Mouse (Mus musculus) gastrocnemius, postnatal 4 days (tissue): ENCODE results near the gene Olfr1354. TPM values are rescaled to one million over a fixed set of nuclear protein-coding genes. Genes with fewer than 3 reads are reported as not detected.
"Not testable (repeated sequence)": the region's sequence is repeated elsewhere in the genome, so short reads cannot be mapped to it uniquely, and the experiment has no call there.

Source experiments
- DNase-seq, 2 experiments: peaks; one replicate each; pipeline ENCODE4 v3.0.0; 2021 to 2022; ENCODE audit warnings: low spot score in 2 of 2, mixed read lengths in 2 of 2
- long read RNA-seq, 2 experiments: library from polyadenylated mRNA; stranded (forward); transcript quantifications; one replicate each; pipeline ENCODE4 v2.0.0; 2021
- total RNA-seq, 2 experiments: library from RNA; stranded (reverse); gene quantifications; 2 replicates each; pipeline ENCODE4 v1.2.3; 2021

Olfr1354 gene
- not detected for total RNA-seq
- long read RNA-seq, experiment 1 = 0 reads
- long read RNA-seq, experiment 2 = 0 reads

DNA sequence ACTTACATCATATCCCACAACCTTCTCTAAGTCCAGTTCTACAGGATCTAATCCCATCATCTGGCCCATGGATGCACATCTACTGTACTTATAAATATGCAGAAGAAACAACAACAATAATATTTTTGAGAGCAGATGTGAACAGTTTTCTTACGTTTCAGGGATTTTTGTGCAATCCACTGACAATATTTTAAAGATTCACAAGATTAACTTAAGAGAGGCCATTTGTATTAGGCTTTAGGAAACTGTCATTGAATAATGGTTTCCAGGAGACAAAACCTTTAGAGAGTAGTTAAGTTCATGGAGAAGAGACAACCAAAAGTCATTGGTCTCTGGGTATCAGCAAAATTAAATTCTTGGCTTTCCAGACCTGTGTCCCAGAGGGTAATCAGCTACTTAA is at the start of gene Olfr1354:
Gene Olfr1354, plus strand, starts transcription at position 301 of the 400 bp plus-strand sequence.
- not testable (repeated sequence) for DNase-seq

GRCm38 (mm10) chr10:78875240-78875639 is 37.7 kb upstream of the Olfr1354 start, which contains the start of gene Olfr1355:
Gene Olfr1355, plus strand, starts transcription at chr10:78875540.
- DNase-seq = no peak

DNA sequence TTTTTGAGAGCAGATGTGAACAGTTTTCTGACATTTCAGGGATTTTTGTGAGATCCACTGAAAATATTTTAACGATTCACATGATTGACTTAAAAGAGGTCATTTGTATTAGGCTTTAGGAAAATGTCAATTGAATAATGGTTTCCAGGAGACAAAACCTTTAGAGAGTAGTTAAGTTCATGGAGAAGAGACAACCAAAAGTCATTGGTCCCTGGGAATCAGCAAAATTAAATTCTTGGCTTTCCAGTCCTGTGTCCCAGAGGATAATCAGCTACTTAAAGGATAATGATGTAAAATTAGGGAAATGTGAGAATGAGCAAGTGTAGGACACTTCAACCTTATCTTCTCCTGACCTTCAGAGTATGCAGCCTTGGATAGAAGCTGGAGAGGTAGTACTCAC is 37.4 kb downstream of the Olfr1354 start, which contains the start of gene Olfr8:
Gene Olfr8, plus strand, starts transcription at position 301 of the 400 bp plus-strand sequence.
- not testable (repeated sequence) for DNase-seq

- DNase-seq = not testable (repeated sequence)
Measured at GRCm38 (mm10) chr10:78963009-78963408, 50.0 kb downstream of the Olfr1354 start, which contains the start of gene Olfr1353. Gene Olfr1353, plus strand, starts transcription at chr10:78963309.

Other genes starting within 250 kb of the Olfr1354 start
- not detected for gene Casp14, start 194.9 kb upstream of the Olfr1354 start, total RNA-seq
- gene Ccdc105, start 160.1 kb upstream of the Olfr1354 start, total RNA-seq = not detected
- gene Slc1a6, start 132.7 kb upstream of the Olfr1354 start, total RNA-seq = under 1 TPM; 0.21 to 0.69 TPM
- gene Olfr1356, start 61.0 kb upstream of the Olfr1354 start, total RNA-seq = not detected
- not detected for gene Olfr1355, start 37.6 kb upstream of the Olfr1354 start, total RNA-seq
- not detected for gene Olfr8, start 37.5 kb downstream of the Olfr1354 start, total RNA-seq
- gene Olfr1353, start 50.1 kb downstream of the Olfr1354 start, total RNA-seq = not detected
- not detected for gene Olfr1352, start 67.9 kb downstream of the Olfr1354 start, total RNA-seq
- gene Olfr1351, start 99.3 kb downstream of the Olfr1354 start, total RNA-seq = not detected
- gene Olfr57, start 115.6 kb downstream of the Olfr1354 start, total RNA-seq = not detected
- gene 2610008E11Rik, start 184.4 kb downstream of the Olfr1354 start, total RNA-seq = 10 to 100 TPM; 17.4 to 19.3 TPM
- not detected for gene Vmn2r80, start 235.6 kb downstream of the Olfr1354 start, total RNA-seq